Mouse (Mus musculus): ENCODE measurements around the gene 4931406C07Rik. TPM values are rescaled to one million over a fixed set of nuclear protein-coding genes. Genes with fewer than 3 reads are reported as not detected.

4931406C07Rik gene
- total RNA-seq, 1 experiment, result 6.5 TPM

DNA sequence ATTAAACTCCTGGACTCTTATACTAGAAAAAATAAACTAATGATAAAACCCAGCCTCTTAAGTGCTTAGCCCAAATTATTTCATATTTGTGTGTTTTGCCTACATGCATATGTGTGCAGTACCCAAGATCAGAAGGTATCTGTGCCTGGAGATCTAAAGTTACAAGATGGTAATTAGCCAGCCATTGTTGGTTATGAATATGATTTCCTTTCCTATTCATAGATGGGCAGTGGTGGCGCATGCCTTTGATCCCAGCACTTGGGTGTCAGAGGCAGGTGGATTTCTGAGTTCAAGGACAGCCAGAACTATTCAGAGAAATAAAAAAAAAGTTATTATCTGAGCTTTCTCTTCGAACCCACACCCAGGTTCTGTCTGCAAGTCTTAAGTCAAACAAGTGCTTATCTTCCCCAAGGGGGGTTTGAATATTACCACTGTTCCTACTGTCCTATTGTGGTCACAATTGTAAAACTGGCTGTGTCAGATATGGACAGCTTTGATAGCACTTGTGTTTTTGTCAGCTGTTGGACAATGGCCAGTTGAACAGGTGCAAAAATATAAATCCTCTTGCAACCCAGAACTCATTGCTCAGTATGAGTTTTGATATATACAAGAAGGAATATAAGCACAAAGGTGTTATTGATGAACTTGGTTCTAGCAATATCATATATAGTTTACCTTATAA lies 5.9 kb upstream of the 4931406C07Rik start:
- Histone ChIP-seq H3K9ac (ENCODE audit: insufficient read depth, low read depth, low read length, poor library complexity, severe bottlenecking) (no peak overlapping the region), H3K4me3 (ENCODE audit: insufficient read depth in 1 of 2, low read depth in 1 of 2, low read length in 2 of 2, poor library complexity in 1 of 2, severe bottlenecking in 1 of 2) (no peak overlapping the region), H3K4me1 (ENCODE audit: control insufficient read depth in 2 of 2, insufficient read depth in 2 of 2, low read length in 2 of 2, poor library complexity in 1 of 2) (no peaks in the 10 kb centered on the region; a peak in 1 of 4 replicates), H3K27ac (ENCODE audit: insufficient read depth, low read depth, low read length, poor library complexity, severe bottlenecking) (no peak overlapping the region), H3K9me3 (ENCODE audit: control insufficient read depth, insufficient read depth, low read depth, low read length) (no peaks in the 10 kb centered on the region), H3K36me3 (ENCODE audit: control insufficient read depth, insufficient read depth, low read length, poor library complexity, severe bottlenecking) (peaks cover 76% of the 10 kb centered on the region)
- TF ChIP-seq ZNF384 (IDR thresholded peaks at IDR 0.05; ENCODE audit: low read depth, low read length), result no peak
- TF ChIP-seq CHD2 (IDR thresholded peaks at IDR 0.05; ENCODE audit: low read depth, low read length), result peak; percentile 79
- in situ Hi-C loops (cut with MboI; ENCODE audit: low sequenced_read_pairs in 2 of 2, unreplicated experiment in 2 of 2), result no loop called here
- DNase-seq (ENCODE audit: low read depth, low spot score), result no peak

DNA sequence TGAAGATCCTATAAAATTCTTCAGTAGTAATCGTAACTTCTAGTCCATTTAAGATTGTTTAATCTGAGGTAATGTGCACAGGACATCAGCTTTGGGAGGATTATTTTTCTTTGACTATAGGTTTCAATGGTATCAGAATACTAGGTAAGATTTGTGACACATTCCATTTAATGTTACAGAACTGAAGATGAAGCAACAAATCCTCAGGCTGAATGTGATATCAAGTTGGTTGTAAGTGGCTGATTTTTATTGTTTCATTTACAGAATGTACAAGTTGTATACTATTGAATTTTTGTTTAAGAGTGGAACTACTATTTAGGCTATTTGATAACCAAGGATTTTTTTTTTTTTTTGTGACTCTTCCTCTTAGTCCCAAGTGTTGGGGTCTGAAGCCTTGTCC lies 3.9 kb upstream of the 4931406C07Rik start:
- Histone ChIP-seq H3K9ac (ENCODE audit: insufficient read depth, low read depth, low read length, poor library complexity, severe bottlenecking) (no peak overlapping the region; the same call in 1 of the 2 replicates), H3K27ac (ENCODE audit: insufficient read depth, low read depth, low read length, poor library complexity, severe bottlenecking) (no peak overlapping the region), H3K36me3 (ENCODE audit: control insufficient read depth, insufficient read depth, low read length, poor library complexity, severe bottlenecking) (peaks cover 76% of the 10 kb centered on the region), H3K4me1 (ENCODE audit: control insufficient read depth in 2 of 2, insufficient read depth in 2 of 2, low read length in 2 of 2, poor library complexity in 1 of 2) (no peaks in the 10 kb centered on the region; a peak in 1 of 4 replicates), H3K4me3 (ENCODE audit: insufficient read depth in 1 of 2, low read depth in 1 of 2, low read length in 2 of 2, poor library complexity in 1 of 2, severe bottlenecking in 1 of 2) (peak overlapping the region in 1 of 2 experiments; percentile 24; a peak in 1 of 4 replicates), H3K9me3 (ENCODE audit: control insufficient read depth, insufficient read depth, low read depth, low read length) (no peaks in the 10 kb centered on the region)
- TF ChIP-seq ZNF384 (IDR thresholded peaks at IDR 0.05; ENCODE audit: low read depth, low read length), result no peak
- no peak for TF ChIP-seq ZC3H11A (IDR thresholded peaks at IDR 0.05; ENCODE audit: borderline replicate concordance, low read depth, low read length)
- no peak for TF ChIP-seq HCFC1 (IDR thresholded peaks at IDR 0.05; ENCODE audit: borderline replicate concordance, insufficient read depth, low read length)
- DNase-seq (ENCODE audit: low read depth, low spot score), result no peak
- in situ Hi-C loops (cut with MboI; ENCODE audit: low sequenced_read_pairs in 2 of 2, unreplicated experiment in 2 of 2), result no loop called here

- DNase-seq (ENCODE audit: low read depth, low spot score), result no peak
- Histone ChIP-seq H3K4me3 (ENCODE audit: insufficient read depth in 1 of 2, low read depth in 1 of 2, low read length in 2 of 2, poor library complexity in 1 of 2, severe bottlenecking in 1 of 2) (peak overlapping the region in 1 of 2 experiments; percentile 24; a peak in 2 of 4 replicates), H3K9me3 (ENCODE audit: control insufficient read depth, insufficient read depth, low read depth, low read length) (no peaks in the 10 kb centered on the region), H3K27ac (ENCODE audit: insufficient read depth, low read depth, low read length, poor library complexity, severe bottlenecking) (no peak overlapping the region), H3K36me3 (ENCODE audit: control insufficient read depth, insufficient read depth, low read length, poor library complexity, severe bottlenecking) (peaks cover 69% of the 10 kb centered on the region), H3K4me1 (ENCODE audit: control insufficient read depth in 2 of 2, insufficient read depth in 2 of 2, low read length in 2 of 2, poor library complexity in 1 of 2) (no peaks in the 10 kb centered on the region; a peak in 1 of 4 replicates), H3K9ac (ENCODE audit: insufficient read depth, low read depth, low read length, poor library complexity, severe bottlenecking) (peak overlapping the region; percentile 0; the same call in 1 of the 2 replicates)
- TF ChIP-seq HCFC1 (IDR thresholded peaks at IDR 0.05; ENCODE audit: borderline replicate concordance, insufficient read depth, low read length) (no peak), ZNF384 (IDR thresholded peaks at IDR 0.05; ENCODE audit: low read depth, low read length) (no peak), ZC3H11A (IDR thresholded peaks at IDR 0.05; ENCODE audit: borderline replicate concordance, low read depth, low read length) (no peak), MAFK (IDR thresholded peaks at IDR 0.05; ENCODE audit: insufficient read depth, low read depth, low read length) (no peak), CHD2 (IDR thresholded peaks at IDR 0.05; ENCODE audit: low read depth, low read length) (no peak)
- in situ Hi-C loops (cut with MboI; ENCODE audit: low sequenced_read_pairs in 2 of 2, unreplicated experiment in 2 of 2), result no loop called here
Measured at GRCm38 (mm10) chr9:15309425-15309824, 3.2 kb upstream of the 4931406C07Rik start.

DNA sequence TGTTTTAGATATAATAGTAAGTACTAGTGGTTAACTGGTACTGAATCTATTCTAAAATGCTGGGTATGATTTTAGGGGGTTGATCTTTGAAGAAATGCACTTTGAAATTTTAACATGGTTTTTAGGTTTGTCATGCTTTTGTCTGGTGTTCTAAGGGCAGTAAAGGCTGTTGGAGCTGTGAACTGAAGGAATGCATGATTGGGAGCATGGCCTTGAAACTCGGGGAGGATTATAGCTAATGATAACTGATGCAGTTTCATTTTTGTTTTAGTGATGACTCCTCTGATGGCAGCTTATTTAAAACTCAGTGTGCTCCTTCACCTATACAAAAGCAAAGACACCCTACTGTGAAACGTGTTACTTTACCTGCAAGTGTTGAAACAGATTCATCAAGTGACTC lies 2.0 kb upstream of the 4931406C07Rik start:
- H3K4me3 ChIP-seq (ENCODE audit: insufficient read depth in 1 of 2, low read depth in 1 of 2, low read length in 2 of 2, poor library complexity in 1 of 2, severe bottlenecking in 1 of 2), result peak overlapping the region; percentile 58 to 76

More for the DNA sequence above, 2.0 kb upstream of the 4931406C07Rik start:
- TF ChIP-seq ZC3H11A (IDR thresholded peaks at IDR 0.05; ENCODE audit: borderline replicate concordance, low read depth, low read length) (no peak), ZNF384 (IDR thresholded peaks at IDR 0.05; ENCODE audit: low read depth, low read length) (no peak), HCFC1 (IDR thresholded peaks at IDR 0.05; ENCODE audit: borderline replicate concordance, insufficient read depth, low read length) (no peak), CHD2 (IDR thresholded peaks at IDR 0.05; ENCODE audit: low read depth, low read length) (no peak), MAFK (IDR thresholded peaks at IDR 0.05; ENCODE audit: insufficient read depth, low read depth, low read length) (no peak)
- H3K36me3 ChIP-seq (ENCODE audit: control insufficient read depth, insufficient read depth, low read length, poor library complexity, severe bottlenecking), result peaks cover 58% of the 10 kb centered on the region
- in situ Hi-C loops (cut with MboI; ENCODE audit: low sequenced_read_pairs in 2 of 2, unreplicated experiment in 2 of 2), result no loop called here
- peak overlapping the region; percentile 48; the same call in 1 of the 2 replicates for H3K9ac ChIP-seq (ENCODE audit: insufficient read depth, low read depth, low read length, poor library complexity, severe bottlenecking)
- H3K9me3 ChIP-seq (ENCODE audit: control insufficient read depth, insufficient read depth, low read depth, low read length), result no peaks in the 10 kb centered on the region
- no peaks in the 10 kb centered on the region; a peak in 1 of 4 replicates for H3K4me1 ChIP-seq (ENCODE audit: control insufficient read depth in 2 of 2, insufficient read depth in 2 of 2, low read length in 2 of 2, poor library complexity in 1 of 2)
- no peak for DNase-seq (ENCODE audit: low read depth, low spot score)
- H3K27ac ChIP-seq (ENCODE audit: insufficient read depth, low read depth, low read length, poor library complexity, severe bottlenecking), result no peak overlapping the region

Measured in ES-E14 (cell line).